Mouse (Mus musculus): Measurements from ENCODE around the gene Grm1.

Grm1 gene

GRCm38 (mm10) chr10:10710837-10711236, 371.3 kb downstream of the Grm1 start:
- no peak for DNase-seq

DNA sequence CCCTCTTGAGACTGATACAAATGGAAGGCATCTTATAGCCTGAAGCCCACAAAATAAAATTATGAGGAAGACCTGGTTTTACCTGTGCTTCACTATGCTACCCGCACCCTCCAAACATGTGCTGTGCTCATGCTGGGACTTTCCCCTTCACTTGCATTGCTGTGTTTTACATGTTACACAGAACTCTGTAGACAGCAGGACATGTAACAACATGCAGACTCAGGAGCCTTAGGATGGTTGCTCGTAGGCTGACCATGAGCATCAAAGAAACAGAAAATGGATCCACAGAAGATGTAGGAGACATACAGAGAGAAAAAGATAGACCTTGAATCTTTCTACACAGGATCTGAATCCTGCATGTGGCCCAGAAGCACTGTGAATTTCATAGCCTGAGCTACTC, 371.8 kb downstream of the Grm1 start:
- DNase-seq: no peak

DNA sequence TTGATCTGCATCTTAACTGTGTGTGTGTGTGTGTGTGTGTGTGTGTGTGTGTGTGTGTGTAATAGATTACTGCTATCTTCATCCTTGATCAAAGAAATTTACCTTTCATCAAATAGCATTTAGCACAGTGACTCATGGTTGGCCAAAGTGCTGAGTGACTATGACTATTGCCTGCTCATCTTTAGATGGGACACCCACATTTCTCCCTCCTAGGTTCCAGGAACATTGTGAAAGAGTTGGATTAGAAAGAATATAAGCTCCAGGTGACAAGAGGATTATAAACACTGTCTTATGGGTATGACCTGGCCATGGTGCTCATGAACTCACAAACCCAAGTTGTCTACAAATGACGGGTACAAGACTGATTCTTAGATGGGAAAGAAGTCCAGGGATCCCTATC, 374.1 kb downstream of the Grm1 start:
- DNase-seq: no peak

GRCm38 (mm10) chr10:10701326-10701725, 380.8 kb downstream of the Grm1 start:
- no peak for DNase-seq

GRCm38 (mm10) chr10:10700903-10701302, 381.3 kb downstream of the Grm1 start:
- no peak for DNase-seq

DNA sequence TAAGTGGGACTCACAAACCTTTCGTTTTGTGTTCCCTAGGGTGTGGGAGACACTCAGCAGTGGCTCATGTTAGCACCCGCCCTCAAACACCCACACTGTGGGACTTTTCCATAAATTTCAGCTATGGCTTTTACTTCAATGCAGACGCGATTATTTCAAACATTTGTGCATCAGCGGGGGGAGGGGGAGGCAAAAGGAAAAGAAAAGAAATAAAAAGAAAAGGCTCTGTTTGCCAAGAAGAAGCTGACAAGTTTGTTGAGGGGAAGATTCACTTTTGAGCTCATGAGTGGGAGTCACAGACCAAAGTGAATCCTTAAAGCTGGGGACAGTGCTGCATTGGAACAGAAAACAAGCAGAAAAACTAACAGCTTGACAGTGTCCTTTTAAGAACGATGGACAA, 384.7 kb downstream of the Grm1 start:
- DNase-seq: peak; percentile 17

GRCm38 (mm10) chr10:10689668-10690223, 392.4 kb downstream of the Grm1 start:
- no peak for DNase-seq

DNA sequence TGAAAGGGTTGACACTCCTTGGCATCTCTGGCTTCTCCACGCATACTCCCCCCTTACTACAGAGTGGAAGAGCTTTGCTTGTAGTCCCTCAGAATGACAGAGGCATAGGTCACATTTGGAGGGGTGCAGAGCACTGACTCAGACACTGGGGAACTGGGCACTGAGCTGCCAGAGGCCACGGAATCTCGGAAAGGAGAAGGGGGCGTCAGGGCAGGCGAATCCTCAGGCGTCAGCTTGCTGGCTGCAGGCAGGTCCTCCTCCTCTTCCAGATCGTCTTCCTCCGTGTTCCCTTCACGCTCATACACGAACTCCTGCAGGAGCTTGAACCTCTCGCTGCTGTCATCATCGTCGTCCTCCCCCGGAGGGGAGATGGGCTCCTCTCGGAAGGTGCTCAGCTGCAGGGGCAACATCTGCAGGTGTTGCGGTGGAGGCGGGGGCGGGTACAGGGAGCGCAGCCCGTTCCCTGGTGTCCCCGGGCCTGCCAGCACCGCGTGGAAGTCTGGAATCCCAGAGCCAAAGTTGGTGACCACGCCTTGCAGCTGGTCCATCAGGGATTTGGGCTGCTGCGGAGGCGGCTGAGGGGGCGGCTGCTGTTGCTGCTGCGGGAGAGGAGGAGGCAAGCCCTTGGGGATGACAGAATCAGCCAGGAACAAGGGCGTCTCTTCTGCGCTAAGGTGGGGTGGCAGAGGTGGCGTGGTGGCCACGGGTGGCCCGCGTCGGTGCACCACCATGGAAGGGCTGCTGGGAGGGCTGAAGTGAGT, 393.1 kb downstream of the Grm1 start:
- DNase-seq: peak; percentile 71

- no peak for DNase-seq
Observed at GRCm38 (mm10) chr10:10681048-10681447, 401.1 kb downstream of the Grm1 start, which contains the start of gene Gm10944. TSS of gene Gm10944 (plus strand) at chr10:10681348.

DNA sequence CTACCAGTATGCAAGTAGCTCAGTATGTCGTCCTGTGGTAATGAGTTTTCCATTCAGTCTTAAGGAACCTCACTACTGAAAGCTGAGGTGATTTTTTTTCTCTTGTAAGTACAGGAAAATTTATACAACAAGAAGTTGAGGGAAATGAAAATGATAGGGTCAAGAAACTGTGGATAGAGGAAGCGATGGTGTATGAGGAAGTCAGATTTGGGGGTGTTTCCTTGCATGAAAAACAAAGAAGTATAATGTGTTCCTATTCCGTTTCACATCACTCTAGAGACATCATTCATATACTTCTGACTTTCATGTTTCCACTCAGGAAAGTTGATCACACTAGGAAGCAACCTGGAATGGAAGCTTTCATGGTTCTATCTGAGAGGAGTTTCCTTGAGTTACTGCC, 422.2 kb downstream of the Grm1 start:
- DNase-seq: no peak

GRCm38 (mm10) chr10:10659161-10659560, 423.0 kb downstream of the Grm1 start:
- no peak for DNase-seq

GRCm38 (mm10) chr10:10656621-10657020, 425.5 kb downstream of the Grm1 start:
- no peak for DNase-seq

DNA sequence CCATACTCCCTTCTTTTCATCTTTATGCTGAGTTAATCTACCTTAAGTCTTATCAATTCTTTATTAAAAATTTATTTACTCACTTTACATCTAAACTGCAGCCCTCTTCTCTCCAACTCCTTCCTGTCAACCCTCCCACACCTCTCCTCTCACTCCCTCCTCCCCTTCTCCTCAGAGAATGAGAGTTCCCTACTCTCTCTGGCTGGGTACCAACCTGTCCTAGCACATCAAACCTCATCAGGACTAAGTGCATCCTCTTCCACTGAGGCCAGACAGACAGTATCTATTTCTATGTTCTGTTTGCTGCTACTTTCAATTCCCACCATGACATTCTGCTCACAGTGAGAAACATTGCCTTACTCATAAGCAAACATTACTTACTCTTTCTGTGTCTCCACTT, 426.2 kb downstream of the Grm1 start:
- no peak for DNase-seq

All from right cerebral cortex, postnatal 25 days (tissue).